Mouse (Mus musculus) C2C12 (cell line): ENCODE measurements around the gene Kmt5a.

ENCODE experiments used
- MAX ChIP-seq: IDR thresholded peaks from one replicate; pipeline ENCODE4 v1.6.1; 2011; ENCODE audit warnings: mild to moderate bottlenecking, control low read depth
- MYOD1 ChIP-seq: IDR thresholded peaks from one replicate; pipeline ENCODE4 v1.6.1; 2011; ENCODE audit warnings: low read depth; ENCODE audit not compliant: control insufficient read depth, insufficient read length

DNA sequence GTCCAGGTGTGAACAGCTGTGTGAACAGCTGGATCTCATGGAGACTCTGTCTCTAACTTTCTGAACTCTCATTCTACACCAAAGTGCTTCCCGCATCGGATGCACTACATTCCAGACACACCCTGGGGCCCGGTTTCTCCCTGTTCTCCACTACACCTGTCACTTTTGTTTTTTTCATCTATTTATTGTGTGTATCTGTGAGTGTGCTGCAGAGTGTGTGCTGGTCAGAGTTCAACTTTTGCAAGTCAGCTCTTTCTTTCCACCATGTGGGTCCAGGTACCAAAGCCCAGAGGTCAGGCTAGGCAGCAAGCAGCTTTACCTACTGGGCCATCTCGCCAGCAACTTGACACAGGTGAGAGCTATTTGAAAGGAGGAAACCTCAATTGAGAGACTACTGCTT, 65.5 kb downstream of the Kmt5a start:
- TF ChIP-seq MYOD1, result no peak
- no peak for TF ChIP-seq MAX
